Mouse (Mus musculus) CH12.LX (cell line): Measurements from ENCODE around the gene Asl. TPM values are rescaled to one million over a fixed set of nuclear protein-coding genes. Genes with fewer than 3 reads are reported as not detected.

Source experiments
- DNase-seq: peaks from one replicate; pipeline ENCODE4 v3.0.0-alpha.2; 2013; ENCODE audit errors: extremely low read depth
- H3K27ac ChIP-seq: 2 replicates; pipeline ENCODE4 v1.5.1; 2012; ENCODE audit warnings: low read depth, mild to moderate bottlenecking, control low read depth, moderate library complexity; ENCODE audit not compliant: insufficient read depth
- H3K27me3 ChIP-seq: replicated peaks from 2 replicates; pipeline ENCODE3; 2012; ENCODE audit warnings: inconsistent platforms
- H3K36me3 ChIP-seq, 2 experiments: replicated peaks in 1 of 2; 2 replicates each; pipeline versions ENCODE3 to v1.6.1; 2012; ENCODE audit warnings: inconsistent platforms in 1 of 2, low read length in 1 of 2, mild to moderate bottlenecking in 1 of 2, mixed read lengths in 1 of 2, moderate library complexity in 1 of 2; ENCODE audit not compliant: control insufficient read depth in 1 of 2, insufficient read depth in 1 of 2
- H3K4me1 ChIP-seq, 2 experiments: 2 replicates each; pipeline ENCODE4 v1.6.1; 2012; ENCODE audit warnings: inconsistent platforms in 1 of 2, moderate library complexity in 1 of 2; ENCODE audit not compliant: insufficient read depth in 2 of 2, control insufficient read depth in 1 of 2
- H3K4me2 ChIP-seq: 2 replicates; pipeline ENCODE4 v1.6.1; 2012; ENCODE audit warnings: low read depth, mild to moderate bottlenecking, control low read depth; ENCODE audit not compliant: poor library complexity, insufficient read depth, severe bottlenecking
- H3K4me3 ChIP-seq, 3 experiments: fragments of 150-350 bp in 1 of 3; sonication (generic) in 1 of 3; replicated peaks in 1 of 3; 2 replicates each; pipeline versions ENCODE3 to v1.5.1; 2011 to 2012; ENCODE audit warnings: low read depth in 2 of 3, low read length in 2 of 3, mild to moderate bottlenecking in 2 of 3, moderate library complexity in 2 of 3, control low read depth in 1 of 3, improper control_type of control experiment in 1 of 3, inconsistent platforms in 1 of 3, mixed read lengths in 1 of 3; ENCODE audit not compliant: poor library complexity in 1 of 3
- H3K79me2 ChIP-seq: replicated peaks from 2 replicates; pipeline ENCODE4 v1.6.1; 2012; ENCODE audit warnings: mild to moderate bottlenecking, moderate library complexity; ENCODE audit not compliant: control insufficient read depth, poor library complexity, insufficient read depth, severe bottlenecking; ENCODE audit errors: extremely low read depth
- H3K9ac ChIP-seq: 2 replicates; pipeline ENCODE4 v1.6.1; 2012; ENCODE audit warnings: low read depth, mild to moderate bottlenecking, control low read depth, moderate library complexity; ENCODE audit not compliant: insufficient read depth
- H3K9me3 ChIP-seq: replicated peaks from 2 replicates; pipeline ENCODE3; 2012; ENCODE audit warnings: low read length, inconsistent platforms, mixed read lengths
- BHLHE40 ChIP-seq: IDR thresholded peaks from 2 replicates; pipeline ENCODE4 v1.6.1; 2011; ENCODE audit warnings: mild to moderate bottlenecking, low read depth, low read length, improper control_type of control experiment
- CHD2 ChIP-seq: IDR thresholded peaks from 2 replicates; pipeline ENCODE4 v1.6.1; 2011; ENCODE audit warnings: low read length, improper control_type of control experiment
- E2F4 ChIP-seq: IDR thresholded peaks from 2 replicates; pipeline ENCODE4 v1.6.1; 2011; ENCODE audit warnings: low read depth, low read length, improper control_type of control experiment; ENCODE audit not compliant: insufficient replicate concordance
- EP300 ChIP-seq: IDR thresholded peaks from 2 replicates; pipeline ENCODE4 v1.6.1; 2011; ENCODE audit warnings: low read length, improper control_type of control experiment
- ETS1 ChIP-seq: conservative IDR thresholded peaks from 2 replicates; pipeline ENCODE4 v1.6.1; 2012; ENCODE audit warnings: low read depth, mild to moderate bottlenecking, inconsistent platforms, low read length, improper control_type of control experiment, moderate library complexity
- JUND ChIP-seq: conservative IDR thresholded peaks from 2 replicates; pipeline ENCODE4 v1.6.1; 2011; ENCODE audit warnings: low read depth, low read length, improper control_type of control experiment
- KAT2A ChIP-seq: IDR thresholded peaks from 2 replicates; pipeline ENCODE4 v1.6.1; 2012; ENCODE audit warnings: low read length, improper control_type of control experiment, inconsistent platforms; ENCODE audit not compliant: insufficient replicate concordance
- MAFK ChIP-seq: IDR thresholded peaks from 2 replicates; pipeline ENCODE4 v1.6.1; 2011; ENCODE audit warnings: low read length, improper control_type of control experiment; ENCODE audit not compliant: insufficient replicate concordance
- MAZ ChIP-seq: IDR thresholded peaks from 2 replicates; pipeline ENCODE4 v1.6.1; 2012; ENCODE audit warnings: low read depth, mild to moderate bottlenecking, inconsistent platforms, low read length, improper control_type of control experiment, moderate library complexity
- MXI1 ChIP-seq: IDR thresholded peaks from 2 replicates; pipeline ENCODE4 v1.6.1; 2011; ENCODE audit warnings: mild to moderate bottlenecking, low read depth, low read length, improper control_type of control experiment
- NRF1 ChIP-seq: IDR thresholded peaks from 2 replicates; pipeline ENCODE4 v1.6.1; 2014; ENCODE audit warnings: low read depth, mild to moderate bottlenecking, inconsistent platforms, low read length, improper control_type of control experiment, moderate library complexity
- POLR2A ChIP-seq: IDR thresholded peaks from 2 replicates; pipeline ENCODE4 v1.6.1; 2011; ENCODE audit warnings: low read depth, mild to moderate bottlenecking, improper control_type of control experiment, low read length
- RAD21 ChIP-seq: IDR thresholded peaks from 2 replicates; pipeline ENCODE4 v1.6.1; 2011; ENCODE audit warnings: low read depth, mild to moderate bottlenecking, low read length, improper control_type of control experiment, moderate library complexity
- RCOR1 ChIP-seq: conservative IDR thresholded peaks from 2 replicates; pipeline ENCODE4 v1.6.1; 2012; ENCODE audit warnings: low read depth, mild to moderate bottlenecking, inconsistent platforms, low read length, improper control_type of control experiment
- USF1 ChIP-seq: IDR thresholded peaks from 2 replicates; pipeline ENCODE4 v1.6.1; 2014; ENCODE audit warnings: low read depth, mild to moderate bottlenecking, inconsistent platforms, low read length, improper control_type of control experiment
- ZC3H11A ChIP-seq: IDR thresholded peaks from 2 replicates; pipeline ENCODE4 v1.6.1; 2012; ENCODE audit warnings: low read depth, mild to moderate bottlenecking, inconsistent platforms, low read length, improper control_type of control experiment
- ZKSCAN1 ChIP-seq: IDR thresholded peaks from 2 replicates; pipeline ENCODE4 v1.6.1; 2012; ENCODE audit warnings: low read depth, inconsistent platforms, low read length, improper control_type of control experiment, borderline replicate concordance
- ZMIZ1 ChIP-seq: IDR thresholded peaks from 2 replicates; pipeline ENCODE4 v1.6.1; 2012; ENCODE audit warnings: low read depth, mild to moderate bottlenecking, inconsistent platforms, low read length, improper control_type of control experiment
- dilution Hi-C: fragments of 300-500 bp; cut with MboI; formaldehyde crosslinking; loops from 2 replicates; pipeline ENCODE4 v1.14.3; 2020; ENCODE audit warnings: low sequenced_read_pairs; ENCODE audit not compliant: extremely low pct_unique_long_range_greater_than_20kb, extremely low pct_ligation_motif_present
- in situ Hi-C: fragments of 300-500 bp; cut with MboI; formaldehyde crosslinking; loops from 3 replicates; pipeline ENCODE4 v1.14.3; 2019; ENCODE audit warnings: low sequenced_read_pairs, low pct_ligation_motif_present, low pct_unique_long_range_greater_than_20kb, mixed read lengths
- polyA plus RNA-seq: library from polyadenylated mRNA; unstranded; fragments of >175 nt; gene quantifications from 2 replicates; pipeline ENCODE4 v1.2.1, GENCODE M21; 2012; ENCODE audit warnings: low read depth; ENCODE audit not compliant: insufficient read length
- total RNA-seq, 2 experiments: library from RNA; depleted of rRNA; stranded (reverse); fragments of 300-350 nt in 1 of 2; fragments of >200 nt in 1 of 2; gene quantifications; 2 replicates each; pipeline ENCODE4 v1.2.3; 2012 to 2014

Gene Asl
- total and polyA plus RNA-seq, 3 experiments: 44.8 to 70.4 (median 61.0) TPM

DNA sequence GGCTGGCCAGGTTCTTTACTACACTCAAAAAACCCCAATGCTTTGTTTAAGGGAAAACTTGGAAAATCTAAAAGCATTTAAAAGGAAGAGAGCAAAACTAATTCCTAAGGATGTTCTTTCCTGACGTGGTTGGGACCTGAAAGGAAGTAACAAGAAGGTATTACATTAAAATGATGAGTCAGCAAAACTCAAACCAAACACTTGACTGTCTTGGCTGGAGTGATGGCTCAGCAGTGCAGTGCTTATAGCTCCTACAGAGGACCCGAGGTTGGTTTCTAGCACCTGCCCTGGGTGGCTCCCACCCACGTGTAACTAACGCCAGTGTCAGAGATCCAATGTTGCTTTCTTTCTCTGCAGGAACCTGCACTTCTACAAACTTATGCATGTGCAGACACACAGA is 12.2 kb upstream of the Asl start:
- H3K4me1 ChIP-seq: no peaks in the 10 kb centered on the region
- H3K4me3 ChIP-seq: no peak overlapping the region
- in situ Hi-C loops (no loop called here), dilution Hi-C loops (no loop called here)
- TF ChIP-seq MAFK (peak; percentile 99), E2F4 (no peak)
- H3K79me2 ChIP-seq: no peaks in the 10 kb centered on the region; the same call in 1 of the 2 replicates
- peaks cover 63 to 86% of the 10 kb centered on the region in 2 experiments for H3K36me3 ChIP-seq
- H3K9me3 ChIP-seq: no peaks in the 10 kb centered on the region
- H3K4me2 ChIP-seq: no peak overlapping the region
- H3K27me3 ChIP-seq: no peaks in the 10 kb centered on the region
- DNase-seq: no peak
- no peak overlapping the region for H3K27ac ChIP-seq
- H3K9ac ChIP-seq: no peak overlapping the region

DNA sequence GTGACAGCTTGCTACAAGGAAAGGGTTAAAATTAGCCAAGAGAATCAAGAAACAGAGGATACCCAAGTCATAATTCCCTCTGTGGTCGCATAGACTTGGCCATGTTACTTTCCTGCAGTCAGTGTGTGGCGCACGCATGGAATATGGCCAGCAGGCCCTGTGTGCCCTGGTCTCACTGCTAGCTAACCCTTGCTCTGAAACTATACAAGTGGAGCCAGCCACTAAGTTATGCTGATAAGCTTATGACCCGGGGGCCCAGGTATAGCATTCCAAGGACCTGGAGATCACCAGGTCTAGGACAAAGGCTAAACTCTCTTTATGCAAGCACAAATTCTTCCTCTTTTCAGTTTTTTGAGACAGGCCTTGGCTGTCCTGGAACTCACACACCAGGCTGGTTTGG is 11.8 kb upstream of the Asl start:
- Histone ChIP-seq H3K9me3 (no peaks in the 10 kb centered on the region), H3K36me3 (peaks cover 59 to 84% of the 10 kb centered on the region in 2 experiments), H3K27me3 (no peaks in the 10 kb centered on the region), H3K4me3 (no peak overlapping the region), H3K79me2 (no peaks in the 10 kb centered on the region), H3K4me1 (no peaks in the 10 kb centered on the region), H3K4me2 (no peak overlapping the region), H3K9ac (no peak overlapping the region), H3K27ac (no peak overlapping the region)
- dilution Hi-C loops: no loop called here
- DNase-seq: no peak
- TF ChIP-seq CHD2: no peak
- no peak for TF ChIP-seq RCOR1
- TF ChIP-seq BHLHE40: no peak
- TF ChIP-seq MXI1: no peak
- TF ChIP-seq ZC3H11A: no peak
- TF ChIP-seq RAD21: no peak
- no peak for TF ChIP-seq NRF1
- no peak for TF ChIP-seq MAZ
- TF ChIP-seq JUND: no peak
- TF ChIP-seq EP300: no peak
- TF ChIP-seq ZMIZ1: no peak
- no peak for TF ChIP-seq POLR2A
- TF ChIP-seq USF1: no peak
- no peak for TF ChIP-seq ZKSCAN1
- no peak for TF ChIP-seq ETS1
- no peak for TF ChIP-seq KAT2A
- no peak for TF ChIP-seq MAFK
- in situ Hi-C loops: no loop called here
